Mouse (Mus musculus) heart, embryonic 11.5 days (tissue): ENCODE results near the gene Sowaha. TPM values are rescaled to one million over a fixed set of nuclear protein-coding genes. Genes with fewer than 3 reads are reported as not detected.
"Not testable (repeated sequence)": the region's sequence is repeated elsewhere in the genome, so short reads cannot be mapped to it uniquely, and the experiment has no call there.

ENCODE experiments used
- ATAC-seq: fragments of 200-750 bp; cut with Nextera tagmentation; replicated peaks from 2 replicates; pipeline ENCODE4 v1.8.0; 2017; ENCODE audit warnings: moderate library complexity; ENCODE audit not compliant: insufficient number of reproducible peaks, low FRiP score, low TSS enrichment
- H3K27ac ChIP-seq: fragments of 300-500 bp; sonication (generic); 2 replicates; pipeline ENCODE4 v1.5.1; 2014; ENCODE audit warnings: mild to moderate bottlenecking, low read depth, low read length
- H3K27me3 ChIP-seq: fragments of 300-500 bp; sonication (generic); 2 replicates; pipeline ENCODE4 v1.6.1; 2014; ENCODE audit warnings: mild to moderate bottlenecking, low read length, mixed read lengths; ENCODE audit not compliant: control insufficient read depth, insufficient read depth
- H3K36me3 ChIP-seq: fragments of 300-500 bp; sonication (generic); 2 replicates; pipeline ENCODE4 v1.6.1; 2014; ENCODE audit warnings: mild to moderate bottlenecking, low read length, moderate library complexity, mixed read lengths; ENCODE audit not compliant: control insufficient read depth, insufficient read depth
- H3K4me1 ChIP-seq: fragments of 300-500 bp; sonication (generic); 2 replicates; pipeline ENCODE4 v1.6.1; 2014; ENCODE audit warnings: low read length; ENCODE audit not compliant: control insufficient read depth, insufficient read depth
- H3K4me2 ChIP-seq: fragments of 300-500 bp; sonication (generic); 2 replicates; pipeline ENCODE4 v1.6.1; 2014; ENCODE audit warnings: mild to moderate bottlenecking, moderate library complexity
- H3K4me3 ChIP-seq: fragments of 300-500 bp; sonication (generic); 2 replicates; pipeline ENCODE4 v1.5.1; 2014; ENCODE audit warnings: low read depth, low read length
- H3K9ac ChIP-seq: fragments of 300-500 bp; sonication (generic); 2 replicates; pipeline ENCODE4 v1.6.1; 2014; ENCODE audit warnings: mild to moderate bottlenecking, low read depth, low read length, moderate library complexity
- H3K9me3 ChIP-seq: fragments of 300-500 bp; sonication (generic); replicated peaks from 2 replicates; pipeline ENCODE4 v1.6.1; 2016; ENCODE audit warnings: low read length; ENCODE audit not compliant: control insufficient read depth
- WGBS: fragments of 180-500 bp; shearing (Covaris S2); extraction: QIAGEN DNeasy Blood & Tissue Kit; methylation state at CpG from one replicate; pipeline ENCODE4 v1.1.7; 2014; ENCODE audit not compliant: insufficient replicate concordance; 5-methylcytosine and 5-hydroxymethylcytosine counted together
- polyA plus RNA-seq: library from polyadenylated mRNA; unstranded; fragments of >200 nt; fragmentation: Nextera tagmentation; extraction: Ambion mirVana; gene quantifications from 2 replicates; pipeline ENCODE4 v1.2.1, GENCODE M21; 2014

Gene Sowaha
- polyA plus RNA-seq, 1 experiment from 2014 or later = 0.73 TPM

DNA sequence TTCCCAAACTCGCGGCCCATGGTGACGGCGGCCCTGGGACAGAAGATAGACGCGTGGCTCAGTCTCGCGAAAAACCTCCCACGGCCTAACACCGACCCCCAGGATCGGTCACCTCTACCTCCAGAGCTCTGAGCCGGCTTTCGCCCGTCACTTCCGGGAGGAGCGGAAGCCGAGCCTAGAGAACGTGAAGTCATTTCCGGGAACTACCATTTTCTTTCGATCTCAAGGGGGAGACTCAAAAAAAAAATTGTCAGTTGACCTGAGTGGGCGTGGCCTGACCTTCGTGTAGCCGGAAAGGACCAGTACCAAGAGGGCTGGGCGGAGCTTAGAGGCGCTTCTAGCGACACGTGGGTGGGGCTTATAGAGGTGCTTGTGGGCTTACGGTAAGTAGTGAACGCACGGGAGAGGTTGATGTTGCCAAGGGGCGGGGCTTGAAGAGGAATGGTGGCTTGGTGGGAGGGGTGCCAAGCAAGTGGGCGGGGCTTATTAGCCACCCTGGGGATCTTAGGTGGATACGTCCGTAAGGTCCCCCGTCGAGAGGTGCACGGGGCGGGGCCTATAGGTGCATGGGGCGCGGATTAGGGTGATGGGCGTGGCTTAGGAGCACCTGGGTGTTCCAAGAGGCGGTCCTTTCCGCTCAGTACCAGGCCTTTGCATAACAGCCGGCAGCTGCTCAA lies 49.3 kb downstream of the Sowaha start, which contains the start of the genes Uqcrq and Gdf9:
Gene Uqcrq (minus strand): TSS at position 162 of the 677 bp plus-strand sequence.
Gene Gdf9 (plus strand): TSS at position 354 of the 677 bp plus-strand sequence.
- Histone ChIP-seq H3K9me3 (no peaks in the 10 kb centered on the region), H3K4me3 (peak within 1 kb of the TSS; percentile 96), H3K27me3 (no peaks in the 10 kb centered on the region), H3K27ac (peak within 1 kb of the TSS; percentile 89), H3K4me2 (peak within 1 kb of the TSS; percentile 72), H3K9ac (peak within 1 kb of the TSS; percentile 97), H3K4me1 (peaks cover 10% of the 10 kb centered on the region; the same call in 1 of the 2 replicates), H3K36me3 (peaks cover 8% of the 10 kb centered on the region)
- ATAC-seq = peak; percentile 90
- under 1% methylated on average over 44 of the region's 44 CpGs for WGBS

DNA sequence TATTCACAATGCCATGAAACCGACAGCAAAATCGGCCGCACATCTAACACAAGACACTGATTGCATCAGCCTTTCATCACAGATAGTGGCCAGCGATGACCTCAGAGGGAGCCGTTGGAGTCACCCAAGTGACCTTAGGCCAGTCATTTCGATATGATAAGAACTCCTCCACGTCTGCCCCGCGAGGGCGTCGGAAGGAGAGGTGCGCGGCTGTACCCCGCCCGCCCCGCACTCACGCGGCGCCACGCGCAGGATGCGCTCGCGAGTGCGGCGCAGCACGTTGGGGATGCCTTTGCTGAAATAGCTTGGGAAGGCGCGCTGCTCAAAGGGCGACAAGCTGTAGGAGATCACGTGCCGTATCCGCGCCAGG lies 49.8 kb downstream of the Sowaha start:
- H3K4me1 ChIP-seq = peaks cover 10% of the 10 kb centered on the region; the same call in 1 of the 2 replicates
- under 1% methylated on average over 34 of the region's 34 CpGs for WGBS

DNA sequence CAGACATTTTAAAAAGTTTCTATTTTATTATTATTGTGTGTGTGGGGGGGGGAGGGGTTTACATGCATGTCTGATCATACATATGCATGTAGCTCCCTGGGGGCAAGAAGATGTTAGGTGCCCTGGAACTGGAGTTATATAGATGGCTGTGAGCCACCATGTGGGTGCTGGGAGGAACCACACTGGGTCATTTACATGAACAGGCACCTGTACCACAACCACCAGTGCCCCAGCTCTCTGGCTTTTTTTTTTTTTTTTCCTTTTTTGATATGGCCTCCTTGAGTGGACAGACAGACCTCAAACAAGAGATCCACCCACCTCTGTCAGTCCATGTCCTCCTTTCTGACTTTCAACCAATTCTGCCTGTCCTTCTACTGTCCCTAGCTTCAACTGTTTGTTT lies 50.9 kb downstream of the Sowaha start:
- ATAC-seq = no peak
- Histone ChIP-seq H3K9me3 (no peaks in the 10 kb centered on the region), H3K9ac (no peak overlapping the region), H3K36me3 (peaks cover 8% of the 10 kb centered on the region), H3K4me3 (no peak overlapping the region; the same call in 1 of the 2 replicates), H3K4me1 (peaks cover 10% of the 10 kb centered on the region; the same call in 1 of the 2 replicates), H3K4me2 (peak overlapping the region; percentile 72), H3K27ac (no peak overlapping the region), H3K27me3 (no peaks in the 10 kb centered on the region)

More for the DNA sequence above, 49.8 kb downstream of the Sowaha start:
- peak; percentile 22; the same call in 1 of the 2 replicates for ATAC-seq
- H3K4me3 ChIP-seq = peak overlapping the region; percentile 96
- peak overlapping the region; percentile 97 for H3K9ac ChIP-seq
- peak overlapping the region; percentile 72 for H3K4me2 ChIP-seq
- H3K27ac ChIP-seq = peak overlapping the region; percentile 89
- H3K9me3 ChIP-seq = no peaks in the 10 kb centered on the region
- H3K27me3 ChIP-seq = no peaks in the 10 kb centered on the region
- H3K36me3 ChIP-seq = peaks cover 8% of the 10 kb centered on the region

DNA sequence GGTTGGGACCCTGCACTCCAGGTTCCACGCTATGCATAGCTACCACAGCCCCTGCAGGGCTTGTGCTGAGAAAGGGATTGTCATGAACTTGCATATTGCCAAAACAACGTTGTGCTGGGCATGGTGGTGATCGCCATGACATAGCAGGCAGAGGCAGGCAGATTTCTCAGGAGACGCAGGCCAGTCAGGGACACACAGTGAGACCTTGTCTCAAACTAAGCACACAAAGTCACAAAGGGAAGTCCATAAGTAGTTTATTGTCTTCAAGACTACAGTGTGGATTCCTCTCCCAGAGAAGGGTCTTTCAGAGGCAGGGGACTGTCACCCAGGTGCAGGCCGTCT lies 51.4 kb downstream of the Sowaha start:
- no peak overlapping the region for H3K4me2 ChIP-seq
- ATAC-seq = no peak
- H3K4me3 ChIP-seq = no peak overlapping the region
- H3K27me3 ChIP-seq = no peaks in the 10 kb centered on the region
- H3K9me3 ChIP-seq = no peaks in the 10 kb centered on the region
- H3K9ac ChIP-seq = no peak overlapping the region
- H3K4me1 ChIP-seq = peaks cover 10% of the 10 kb centered on the region; the same call in 1 of the 2 replicates
- no peak overlapping the region for H3K27ac ChIP-seq
- whole genome bisulfite sequencing = 91% methylated on average over 5 of the region's 5 CpGs
- peaks cover 8% of the 10 kb centered on the region for H3K36me3 ChIP-seq

DNA sequence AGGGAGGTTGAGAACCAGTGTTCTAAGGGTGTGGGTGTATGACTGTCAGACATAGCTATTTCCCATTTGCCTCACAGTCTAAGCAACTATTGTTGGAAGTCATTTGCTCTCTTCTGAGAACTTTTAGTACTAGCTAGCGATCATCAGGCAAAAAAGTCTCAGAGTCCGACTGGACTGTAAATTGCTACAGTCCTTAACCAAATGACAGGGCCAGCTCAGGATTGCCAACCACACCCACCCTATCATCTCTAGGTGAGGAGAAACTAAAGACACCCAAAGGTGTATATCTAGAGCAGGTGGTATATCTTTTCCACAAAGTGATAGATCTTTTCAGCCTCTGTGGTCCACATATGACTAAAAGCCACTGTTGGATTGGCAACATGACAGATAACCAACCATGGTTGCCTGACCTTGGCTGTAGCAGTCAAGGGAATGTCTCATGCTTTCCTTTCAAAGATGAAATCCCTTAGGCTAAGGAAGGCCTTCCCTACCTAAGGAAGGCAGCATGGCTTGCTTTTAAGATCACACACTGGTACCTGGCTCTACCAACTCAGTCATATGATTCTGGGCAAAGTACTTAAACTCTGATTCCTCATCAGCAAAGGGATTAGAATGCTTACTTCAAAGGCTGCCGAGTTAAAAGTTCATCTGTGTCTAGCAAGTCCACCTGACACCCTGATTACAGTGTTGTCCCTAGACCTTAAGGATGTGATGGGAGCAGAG lies 51.9 kb downstream of the Sowaha start:
- H3K27ac ChIP-seq = no peak overlapping the region
- ATAC-seq = no peak
- no peaks in the 10 kb centered on the region for H3K27me3 ChIP-seq
- H3K9me3 ChIP-seq = no peaks in the 10 kb centered on the region
- 85% methylated on average over 3 of the region's 3 CpGs for WGBS
- H3K36me3 ChIP-seq = peaks cover 8% of the 10 kb centered on the region
- H3K4me3 ChIP-seq = no peak overlapping the region
- no peak overlapping the region for H3K4me2 ChIP-seq
- H3K9ac ChIP-seq = no peak overlapping the region
- peaks cover 10% of the 10 kb centered on the region; the same call in 1 of the 2 replicates for H3K4me1 ChIP-seq

DNA sequence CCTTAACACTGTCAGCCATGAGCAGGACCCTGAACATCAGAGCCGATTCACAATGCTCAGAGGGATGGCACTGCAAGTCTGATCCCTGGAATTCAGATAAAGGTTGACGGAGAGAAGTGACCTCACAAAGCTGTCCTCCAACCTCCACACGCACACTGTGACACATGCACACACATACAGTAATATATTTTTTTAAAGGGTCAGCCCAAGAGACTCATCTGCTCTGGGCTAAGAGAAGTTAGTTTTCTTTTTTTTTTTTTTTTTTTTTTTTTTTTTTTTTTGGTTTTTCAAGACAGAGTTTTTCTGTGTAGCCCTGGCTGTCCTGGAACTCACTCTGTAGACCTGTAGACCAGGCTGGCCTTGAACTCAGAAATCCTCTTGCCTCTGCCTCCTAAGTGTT lies 53.2 kb downstream of the Sowaha start:
- H3K4me1 ChIP-seq, H3K27me3 ChIP-seq, H3K9me3 ChIP-seq, H3K36me3 ChIP-seq, H3K4me3 ChIP-seq, H3K4me2 ChIP-seq, H3K9ac ChIP-seq, ATAC-seq: not testable (repeated sequence)
- WGBS = 51% methylated on average over 3 of the region's 3 CpGs
- H3K27ac ChIP-seq = peak overlapping the region; percentile 10; the same call in 1 of the 2 replicates

Other genes starting within 250 kb of the Sowaha start
- 84.1 and 101 TPM in 2 replicates for gene Hspa4, start 179.8 kb downstream of the Sowaha start, polyA plus RNA-seq
- 21.3 and 24.9 TPM in 2 replicates for gene Zcchc10, start 155.6 kb downstream of the Sowaha start, polyA plus RNA-seq
- gene Aff4, start 129.4 kb downstream of the Sowaha start, polyA plus RNA-seq = 29.3 and 54.4 TPM in 2 replicates
- not detected in 2 replicates for gene Leap2, start 57.1 kb downstream of the Sowaha start, polyA plus RNA-seq
- gene Uqcrq, start 49.4 kb downstream of the Sowaha start, polyA plus RNA-seq = 1,123 and 1,162 TPM in 2 replicates
- 0.76 and 1.4 TPM in 2 replicates for gene Gdf9, start 49.3 kb downstream of the Sowaha start, polyA plus RNA-seq
- 0.13 TPM in 1 of 2 replicates, not detected in the other for gene Gm10447, start 23.2 kb downstream of the Sowaha start, polyA plus RNA-seq
- 3.3 and 3.7 TPM in 2 replicates for gene Shroom1, start 23.1 kb downstream of the Sowaha start, polyA plus RNA-seq
- gene Gm9837, start 9.8 kb downstream of the Sowaha start, polyA plus RNA-seq = not detected in 2 replicates
- gene Gm9945, start 108 bp downstream of the Sowaha start, polyA plus RNA-seq = 0.29 TPM in 1 of 2 replicates, not detected in the other
- gene Sept8, start 39.0 kb upstream of the Sowaha start, polyA plus RNA-seq = 18.8 and 21.4 TPM in 2 replicates
- 31.9 and 38.6 TPM in 2 replicates for gene Kif3a, start 87.1 kb upstream of the Sowaha start, polyA plus RNA-seq
- 0.86 and 1.8 TPM in 2 replicates for gene Il4, start 138.4 kb upstream of the Sowaha start, polyA plus RNA-seq
- not detected in 2 replicates for gene Il13, start 154.4 kb upstream of the Sowaha start, polyA plus RNA-seq
- 19.5 and 22.4 TPM in 2 replicates for gene Rad50, start 227.0 kb upstream of the Sowaha start, polyA plus RNA-seq
- gene Il5, start 240.5 kb upstream of the Sowaha start, polyA plus RNA-seq = not detected in 2 replicates